ENCODE assay signal across 7 mouse cellular contexts in genomic region chr17:30575941-30576773, GRCm38 (mm10). TPM values are rescaled to one million over a fixed set of nuclear protein-coding genes. Genes with fewer than 3 reads are reported as not detected.
DNase-seq lines count a peak whose midpoint lies in the region; ATAC-seq lines count a peak whose summit lies in the region.

TSS of gene Btbd9 (minus strand) at chr17:30576488.

- H3K9me3 ChIP-seq in embryonic facial prominence, embryonic 10.5 days, result no peaks in the 10 kb centered on the region
- no peaks in the 10 kb centered on the region for H3K9me3 ChIP-seq in limb, embryonic 10.5 days (replicated peaks)
- H3K9me3 ChIP-seq in midbrain, embryonic 13.5 days, result no peaks in the 10 kb centered on the region

- H3K27me3 ChIP-seq in embryonic facial prominence, embryonic 10.5 days (replicated peaks; ENCODE audit: low read depth, poor library complexity, severe bottlenecking), result no peaks in the 10 kb centered on the region
- no peaks in the 10 kb centered on the region for H3K27me3 ChIP-seq in limb, embryonic 10.5 days (ENCODE audit: low read depth, poor library complexity, severe bottlenecking)
- no peaks in the 10 kb centered on the region for H3K27me3 ChIP-seq in midbrain, embryonic 13.5 days

- H3K4me2 ChIP-seq in midbrain, embryonic 13.5 days (replicated peaks), result peak within 1 kb of the TSS; percentile 75

- ATAC-seq in granulocyte monocyte progenitor cell, adult 5-6 weeks (replicated peaks; ENCODE audit: poor library complexity, severe bottlenecking), result peak; percentile 90
- ATAC-seq in midbrain, embryonic 13.5 days, result peak; percentile 94

- H3K27ac ChIP-seq in embryonic facial prominence, embryonic 10.5 days (replicated peaks), result peak within 1 kb of the TSS; percentile 92
- H3K27ac ChIP-seq in limb, embryonic 10.5 days, result peak within 1 kb of the TSS; percentile 93
- peak within 1 kb of the TSS; percentile 90 for H3K27ac ChIP-seq in midbrain, embryonic 13.5 days

- H3K36me3 ChIP-seq in embryonic facial prominence, embryonic 10.5 days (replicated peaks), result no peaks in the 10 kb centered on the region
- H3K36me3 ChIP-seq in limb, embryonic 10.5 days, result 0 out of 2 replicates have a peak, but pooled peaks cover 2% of the 10 kb centered on the region
- no peaks in the 10 kb centered on the region for H3K36me3 ChIP-seq in midbrain, embryonic 13.5 days

- peaks cover 33% of the 10 kb centered on the region for H3K4me1 ChIP-seq in embryonic facial prominence, embryonic 10.5 days
- H3K4me1 ChIP-seq in limb, embryonic 10.5 days, result peaks cover 23% of the 10 kb centered on the region
- H3K4me1 ChIP-seq in midbrain, embryonic 13.5 days (replicated peaks), result peaks cover 30% of the 10 kb centered on the region

- WGBS in embryonic facial prominence, embryonic 10.5 days, result under 1% methylated on average over 94 of the region's 94 CpGs
- WGBS in limb, embryonic 10.5 days, result under 1% methylated on average over 80 of the region's 94 CpGs
- under 1% methylated on average over 78 of the region's 94 CpGs for WGBS in midbrain, embryonic 13.5 days

- peak; percentile 96 for DNase-seq in adrenal gland, postnatal 10 days
- peak; percentile 91 for DNase-seq in embryonic facial prominence, embryonic 10.5 days (ENCODE audit: low spot score)
- peak; percentile 93 for DNase-seq in kidney, adult 11 months
- peak; percentile 93 for DNase-seq in limb, embryonic 10.5 days (ENCODE audit: low spot score)
- peak; percentile 89 for DNase-seq in spleen, adult 12 weeks (ENCODE audit: low spot score)

- peak within 1 kb of the TSS; percentile 75 for H3K9ac ChIP-seq in midbrain, embryonic 13.5 days (replicated peaks)

- H3K4me3 ChIP-seq in embryonic facial prominence, embryonic 10.5 days, result peak within 1 kb of the TSS; percentile 79
- peak within 1 kb of the TSS; percentile 90 for H3K4me3 ChIP-seq in limb, embryonic 10.5 days
- peak within 1 kb of the TSS; percentile 77 for H3K4me3 ChIP-seq in midbrain, embryonic 13.5 days (replicated peaks)

RNA-seq across cellular contexts. Expression of gene Btbd9, which starts in this region (rescaled TPM):
- 10 to 100 TPM; 25.3 to 34.6 TPM for total RNA-seq in adrenal gland, postnatal 10 days (2021)
- 57.2 and 58.1 TPM in 2 replicates for polyA plus RNA-seq in embryonic facial prominence, embryonic 10.5 days (2016; fragmentation: Nextera tagmentation; extraction: Ambion mirVana)
- 34.7 and 40.5 TPM in 2 replicates for total RNA-seq in granulocyte monocyte progenitor cell, adult 5-6 weeks (2014; fragmentation: Nextera tagmentation)
- total RNA-seq in granulocyte monocyte progenitor cell, adult 5-6 weeks (2017), result 22.0 and 22.1 TPM in 2 replicates
- 40.5 and 57.5 TPM in 2 replicates for polyA plus RNA-seq in limb, embryonic 10.5 days (2016; fragmentation: Nextera tagmentation; extraction: Ambion mirVana)
- polyA plus RNA-seq in midbrain, embryonic 13.5 days (2015; fragmentation: Nextera tagmentation; extraction: Ambion mirVana), result 137 and 160 TPM in 2 replicates

Comparison
In these comparisons a context has a peak if more than half of its experiments do, and no peak if none do; other contexts are left out.
1. Peak in every context shown above with its lines: DNase-seq, ATAC-seq, H3K4me3 ChIP-seq and H3K27ac ChIP-seq.